Mouse (Mus musculus) kidney, adult 2 months (tissue): ENCODE data around the gene Sertad4. TPM values are rescaled to one million over a fixed set of nuclear protein-coding genes. Genes with fewer than 3 reads are reported as not detected.

Source experiments
- DNase-seq: peaks from one replicate; pipeline ENCODE4 v3.0.0; 2021
- H3K27ac ChIP-seq: fragments of 200-500 bp; 2 replicates; pipeline ENCODE4 v1.5.1; 2012; ENCODE audit warnings: low read depth, low read length, control low read depth, inconsistent platforms; ENCODE audit not compliant: insufficient read depth
- H3K27me3 ChIP-seq: fragments of 200-500 bp; replicated peaks from 2 replicates; pipeline ENCODE4 v1.6.1; 2012; ENCODE audit warnings: mild to moderate bottlenecking, moderate library complexity, low read length, inconsistent platforms; ENCODE audit not compliant: control insufficient read depth, insufficient read depth
- H3K36me3 ChIP-seq: fragments of 200-500 bp; 2 replicates; pipeline ENCODE4 v1.6.1; 2012; ENCODE audit warnings: mild to moderate bottlenecking, moderate library complexity, low read length, inconsistent platforms; ENCODE audit not compliant: control insufficient read depth, insufficient read depth
- H3K4me1 ChIP-seq: fragments of 200-500 bp; 2 replicates; pipeline ENCODE4 v1.6.1; 2011; ENCODE audit warnings: low read length; ENCODE audit not compliant: control insufficient read depth, insufficient read depth
- H3K4me3 ChIP-seq: fragments of 200-500 bp; 2 replicates; pipeline ENCODE4 v1.5.1; 2011; ENCODE audit warnings: mild to moderate bottlenecking, low read depth, low read length, control low read depth; ENCODE audit not compliant: insufficient read depth
- CTCF ChIP-seq: fragments of 200-500 bp; conservative IDR thresholded peaks from 2 replicates; pipeline ENCODE4 v1.5.1; 2011; ENCODE audit warnings: low read depth, mild to moderate bottlenecking, control low read depth, low read length, moderate library complexity, mixed read lengths; ENCODE audit not compliant: insufficient read depth, insufficient read length
- POLR2A ChIP-seq: fragments of 200-500 bp; IDR thresholded peaks from one replicate; pipeline ENCODE4 v1.6.1; 2011; ENCODE audit warnings: low read depth, low read length, control low read depth
- WGBS: fragments of 180-500 bp; shearing (Covaris S2); methylation state at CpG from one replicate; pipeline ENCODE4 v1.1.7; 2018; 5-methylcytosine and 5-hydroxymethylcytosine counted together
- polyA plus RNA-seq: library from polyadenylated mRNA; depleted of rRNA; stranded (reverse); fragments of >200 nt; gene quantifications from 2 replicates; pipeline ENCODE4 v1.2.3, GENCODE M21; 2012

Gene Sertad4
- polyA plus RNA-seq, 1 experiment = 2.6 TPM

DNA sequence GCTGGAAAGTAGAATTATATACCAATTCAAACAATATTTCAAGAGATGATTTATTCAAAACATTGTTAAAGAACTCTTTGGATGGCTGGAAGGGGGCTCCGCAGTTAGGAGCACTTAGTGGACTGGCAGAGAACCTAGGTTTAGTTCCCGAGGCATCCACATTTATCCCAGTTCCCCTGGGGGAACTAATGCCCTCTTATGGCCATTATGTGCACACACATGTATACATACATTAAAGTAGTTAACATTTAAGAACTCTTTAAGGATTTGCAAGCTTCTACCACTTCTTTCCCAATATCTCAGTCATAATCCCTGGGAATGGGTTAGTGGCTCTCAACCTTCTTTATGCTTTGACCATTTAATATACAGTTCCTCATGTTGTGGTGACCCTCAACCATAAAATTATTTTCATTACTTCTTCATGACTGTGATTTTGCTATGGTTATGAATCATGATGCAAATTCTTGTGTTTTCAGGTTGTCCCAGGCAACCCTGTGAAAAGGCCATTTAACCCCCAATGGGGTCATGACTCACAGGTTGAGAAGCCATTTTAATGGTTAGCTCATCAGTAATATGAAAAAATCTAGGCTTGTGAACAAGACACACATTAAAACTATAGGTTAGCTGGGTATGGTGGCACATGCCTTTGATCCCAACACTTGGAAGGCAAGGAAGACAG is 27.2 kb upstream of the Sertad4 start:
- DNase-seq = no peak
- no peaks in the 10 kb centered on the region for H3K36me3 ChIP-seq
- no peak overlapping the region for H3K27ac ChIP-seq
- WGBS = 45% methylated on average over 2 of the region's 2 CpGs
- no peak overlapping the region for H3K4me3 ChIP-seq
- no peaks in the 10 kb centered on the region for H3K27me3 ChIP-seq
- H3K4me1 ChIP-seq = peaks cover 3% of the 10 kb centered on the region; the same call in 1 of the 2 replicates
- TF ChIP-seq POLR2A = no peak
- TF ChIP-seq CTCF = no peak

DNA sequence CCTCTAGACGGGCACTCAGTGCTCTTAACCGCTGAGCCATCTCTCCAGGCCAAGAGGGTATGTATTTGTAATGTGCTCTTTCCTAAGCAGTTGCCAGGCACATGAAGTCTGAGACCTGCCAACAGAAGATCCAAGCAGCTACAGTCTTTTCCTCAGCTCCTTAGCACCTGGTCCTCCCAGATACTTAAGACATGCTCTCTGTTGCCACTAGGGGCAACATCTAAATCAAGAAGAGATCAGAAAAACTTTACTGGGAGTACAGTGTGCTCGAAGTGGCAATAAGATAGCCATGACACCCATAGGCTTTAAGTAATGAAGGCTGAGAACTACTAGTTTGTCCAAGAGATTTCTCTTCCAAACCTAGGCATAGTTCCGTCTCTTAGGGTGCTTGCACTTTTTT is 24.6 kb upstream of the Sertad4 start:
- H3K27me3 ChIP-seq = no peaks in the 10 kb centered on the region
- H3K36me3 ChIP-seq = no peaks in the 10 kb centered on the region
- TF ChIP-seq CTCF (no peak), POLR2A (no peak)
- DNase-seq = no peak
- no peak overlapping the region for H3K4me3 ChIP-seq
- no peak overlapping the region for H3K27ac ChIP-seq
- peaks cover 3% of the 10 kb centered on the region; the same call in 1 of the 2 replicates for H3K4me1 ChIP-seq
- 84% methylated on average over 4 of the region's 4 CpGs for WGBS

- no peak overlapping the region for H3K27ac ChIP-seq
- H3K27me3 ChIP-seq = no peaks in the 10 kb centered on the region
- no peak for DNase-seq
- peaks cover 3% of the 10 kb centered on the region; the same call in 1 of the 2 replicates for H3K4me1 ChIP-seq
- no peak overlapping the region for H3K4me3 ChIP-seq
- no peaks in the 10 kb centered on the region for H3K36me3 ChIP-seq
- TF ChIP-seq CTCF = no peak
- TF ChIP-seq POLR2A = no peak
- WGBS = 85% methylated on average over 7 of the region's 7 CpGs
These were observed 23.6 kb upstream of the Sertad4 start for GRCm38 (mm10) chr1:192879086-192879580.

- Histone ChIP-seq H3K27ac (no peak overlapping the region), H3K36me3 (no peaks in the 10 kb centered on the region), H3K4me3 (no peak overlapping the region), H3K27me3 (no peaks in the 10 kb centered on the region), H3K4me1 (no peaks in the 10 kb centered on the region)
- no peak for TF ChIP-seq POLR2A
- no peak for TF ChIP-seq CTCF
- DNase-seq = no peak
- WGBS = 66% methylated on average over 5 of the region's 5 CpGs
These were observed 17.3 kb upstream of the Sertad4 start for GRCm38 (mm10) chr1:192872841-192873240.

- Histone ChIP-seq H3K27ac (no peak overlapping the region), H3K27me3 (no peaks in the 10 kb centered on the region), H3K4me3 (no peak overlapping the region), H3K4me1 (no peaks in the 10 kb centered on the region), H3K36me3 (no peaks in the 10 kb centered on the region)
- DNase-seq = no peak
- no peak for TF ChIP-seq POLR2A
- no peak for TF ChIP-seq CTCF
- 82% methylated on average over 1 of the region's 1 CpGs for WGBS
These were observed 14.2 kb upstream of the Sertad4 start for GRCm38 (mm10) chr1:192869761-192870160.

- H3K27ac ChIP-seq = no peak overlapping the region
- no peak for DNase-seq
- WGBS = 68% methylated on average over 3 of the region's 3 CpGs
- H3K4me3 ChIP-seq = no peak overlapping the region
- no peaks in the 10 kb centered on the region for H3K27me3 ChIP-seq
- H3K4me1 ChIP-seq = no peaks in the 10 kb centered on the region
- no peak for TF ChIP-seq POLR2A
- TF ChIP-seq CTCF = no peak
- H3K36me3 ChIP-seq = no peaks in the 10 kb centered on the region
These were observed 8.9 kb upstream of the Sertad4 start for GRCm38 (mm10) chr1:192864440-192864839.

- no peaks in the 10 kb centered on the region for H3K4me1 ChIP-seq
- TF ChIP-seq POLR2A (no peak), CTCF (no peak)
- H3K27ac ChIP-seq = no peak overlapping the region
- H3K27me3 ChIP-seq = no peaks in the 10 kb centered on the region
- H3K4me3 ChIP-seq = no peak overlapping the region
- 74% methylated on average over 5 of the region's 5 CpGs for WGBS
- DNase-seq = no peak
- no peaks in the 10 kb centered on the region for H3K36me3 ChIP-seq
These were observed 5.9 kb upstream of the Sertad4 start for GRCm38 (mm10) chr1:192861305-192861960.
